Mouse (Mus musculus) MEL (cell line): Measurements from ENCODE around the gene Wdr38.

ENCODE experiments used
- MAFK ChIP-seq: IDR thresholded peaks from 2 replicates; pipeline ENCODE4 v1.6.1; 2011; ENCODE audit warnings: low read depth, mild to moderate bottlenecking, low read length, improper control_type of control experiment, borderline replicate concordance
- RAD21 ChIP-seq: IDR thresholded peaks from 2 replicates; pipeline ENCODE4 v1.6.1; 2011; ENCODE audit warnings: mild to moderate bottlenecking, low read depth, low read length, improper control_type of control experiment
- TAL1 ChIP-seq: IDR thresholded peaks from 2 replicates; pipeline ENCODE4 v1.6.1; 2012; ENCODE audit warnings: mild to moderate bottlenecking, inconsistent platforms, low read length, moderate library complexity, mixed read lengths
- USF1 ChIP-seq: IDR thresholded peaks from 2 replicates; pipeline ENCODE4 v1.6.1; 2014; ENCODE audit warnings: low read depth, mild to moderate bottlenecking, inconsistent platforms, low read length, improper control_type of control experiment, moderate library complexity

- TF ChIP-seq TAL1 (no peak), RAD21 (no peak), USF1 (no peak), MAFK (no peak)
Measured at GRCm38 (mm10) chr2:39005574-39006079, 8.4 kb downstream of the Wdr38 start, which contains the start of gene Rpl35.
